Mouse (Mus musculus): ENCODE measurements around the gene Psma7.

Gene Psma7

DNA sequence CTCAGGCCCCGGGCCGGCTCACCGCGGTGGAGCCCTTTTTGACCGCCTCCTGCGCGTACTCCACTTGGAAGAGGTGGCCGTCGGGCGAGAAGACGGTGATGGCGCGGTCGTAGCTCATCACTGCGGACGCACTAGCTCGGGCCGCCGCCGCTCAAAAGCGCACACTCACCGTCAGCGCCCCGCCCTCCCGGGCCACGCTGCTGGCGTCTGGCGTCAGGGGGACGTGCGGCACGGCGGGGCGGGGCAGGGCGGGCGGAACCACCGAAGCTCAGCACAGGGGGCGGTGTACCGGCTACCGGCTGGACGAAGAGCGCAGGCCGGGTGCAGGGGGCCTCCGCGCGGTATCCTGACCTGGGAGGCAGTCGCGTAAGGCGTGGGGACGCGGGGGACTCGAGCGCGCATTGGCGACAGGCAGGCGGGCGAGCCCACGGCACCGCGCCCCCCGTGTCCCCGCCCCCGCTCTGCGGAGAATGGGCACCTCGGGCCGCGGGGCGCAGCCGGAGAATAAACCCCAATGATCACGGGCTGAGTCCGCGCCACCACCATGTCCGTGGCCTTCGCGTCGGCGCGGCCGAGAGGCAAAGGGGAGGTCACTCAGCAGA lies at the start of gene Psma7, which contains the start of gene Ss18l1:
Gene Psma7, minus strand, starts transcription at position 178 of the 602 bp plus-strand sequence.
Gene Ss18l1, plus strand, starts transcription at position 254 of the 602 bp plus-strand sequence.
- DNase-seq: peak; percentile 91 to 92

DNA sequence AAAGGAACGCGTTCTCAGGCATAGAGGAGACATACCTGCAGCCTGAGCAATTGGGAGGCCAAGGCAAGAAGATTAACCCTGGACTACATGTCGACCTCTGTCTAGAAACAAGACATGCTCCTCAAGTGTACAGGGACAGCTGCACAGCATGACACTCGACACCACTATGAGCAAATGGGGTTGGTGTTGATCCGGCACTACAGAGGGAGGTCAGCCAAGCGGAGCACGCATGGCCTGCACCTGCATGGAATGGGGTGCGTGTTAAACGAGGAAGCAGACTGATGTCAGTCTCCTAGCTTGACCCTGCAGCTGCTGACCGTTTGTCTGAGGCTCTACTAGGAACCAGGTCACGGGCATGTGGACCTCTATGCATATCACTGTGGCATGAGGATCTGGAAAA lies 48.1 kb upstream of the Psma7 start:
- DNase-seq: no peak

DNA sequence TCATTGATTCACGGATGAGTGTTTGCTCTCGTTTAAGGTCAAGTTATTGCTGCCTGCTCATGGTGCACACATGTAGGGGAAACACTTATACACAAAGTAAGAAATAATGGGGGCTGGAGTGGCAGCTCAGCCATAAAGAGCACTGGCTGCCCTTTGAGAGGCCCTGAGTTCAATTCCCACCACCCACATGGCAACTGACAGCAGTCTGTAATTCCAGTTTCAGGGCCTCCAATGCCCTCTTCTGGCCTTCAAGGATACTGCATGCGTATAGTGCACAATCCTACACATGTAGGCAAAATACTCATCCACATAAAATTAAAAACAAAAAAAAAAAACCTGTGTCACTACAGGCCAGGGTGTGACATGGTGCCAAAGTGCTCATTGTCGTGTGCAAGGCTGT lies 45.2 kb upstream of the Psma7 start:
- DNase-seq: no peak

DNA sequence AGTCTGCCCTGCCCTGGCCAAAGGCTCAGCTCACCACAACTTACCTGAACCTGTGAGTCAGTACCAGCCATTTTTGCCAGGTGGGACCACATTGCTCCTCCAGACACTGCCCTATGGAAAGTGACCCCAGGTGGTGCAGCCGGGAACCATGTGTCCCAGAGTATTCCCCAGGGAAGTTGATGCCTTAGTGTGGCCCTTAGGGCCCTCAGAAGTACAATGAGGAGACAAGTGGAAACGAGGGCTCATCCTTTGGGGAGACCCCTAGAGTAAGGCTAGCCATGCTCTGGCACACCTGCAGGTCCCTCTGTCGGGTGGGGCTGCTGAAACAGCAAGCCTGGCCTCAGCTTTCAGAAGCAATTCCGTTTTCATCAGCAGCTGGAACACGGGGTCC lies 44.4 kb upstream of the Psma7 start:
- DNase-seq: no peak

DNA sequence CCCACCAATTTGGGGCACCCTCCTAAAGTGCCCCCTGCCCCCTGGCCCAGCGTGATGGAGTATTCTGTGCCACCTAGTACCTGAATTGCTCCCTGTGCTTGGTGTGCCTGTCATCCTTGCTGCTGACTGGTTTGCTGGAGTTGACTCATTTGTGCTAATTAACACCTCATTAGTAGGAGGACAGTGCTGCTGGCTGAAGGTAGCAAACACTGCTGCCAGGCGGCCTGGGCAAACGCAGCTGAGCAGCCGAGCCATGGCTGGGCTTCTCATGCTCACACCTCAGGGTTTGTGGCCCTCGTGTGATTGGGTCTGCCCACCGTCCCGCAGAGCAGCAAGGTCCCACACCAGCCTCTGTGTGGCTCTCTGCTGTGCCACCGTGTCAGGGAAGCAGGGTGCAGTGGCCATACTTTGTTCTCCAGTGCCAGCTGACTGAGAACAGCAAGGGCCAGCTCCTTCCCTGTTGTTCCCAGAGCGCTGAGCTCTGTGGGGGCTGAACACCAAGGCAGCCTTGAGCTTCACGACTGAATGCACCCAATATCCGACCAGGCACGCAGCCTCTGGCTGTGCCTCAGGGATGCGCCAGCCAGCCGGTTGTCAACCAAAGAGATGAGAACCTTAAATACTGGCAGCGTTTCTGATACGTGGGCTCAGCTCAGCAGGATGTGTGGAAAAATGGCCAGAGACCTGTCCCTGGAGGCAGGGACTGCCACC lies 43.8 kb upstream of the Psma7 start:
- DNase-seq: no peak

DNA sequence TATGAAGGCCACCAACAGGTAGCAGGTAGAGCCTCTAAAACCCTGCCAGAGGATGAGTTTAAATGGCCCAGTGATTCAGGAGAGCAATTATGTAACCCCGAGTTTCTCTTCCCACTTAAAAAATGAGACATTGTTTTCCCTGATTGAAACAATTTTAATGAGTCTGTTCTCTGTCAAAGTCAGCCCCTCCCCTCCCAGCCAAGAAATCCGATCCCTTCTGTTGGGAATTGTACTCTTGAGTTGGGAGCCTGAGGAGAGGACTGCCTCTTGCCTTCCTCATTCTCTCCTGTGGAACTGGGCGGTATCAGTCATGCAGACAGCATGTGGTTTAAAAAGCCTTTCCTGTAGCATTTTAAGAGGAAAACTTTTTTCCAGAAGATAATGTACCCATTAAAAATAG lies 42.3 kb upstream of the Psma7 start:
- DNase-seq: no peak

DNA sequence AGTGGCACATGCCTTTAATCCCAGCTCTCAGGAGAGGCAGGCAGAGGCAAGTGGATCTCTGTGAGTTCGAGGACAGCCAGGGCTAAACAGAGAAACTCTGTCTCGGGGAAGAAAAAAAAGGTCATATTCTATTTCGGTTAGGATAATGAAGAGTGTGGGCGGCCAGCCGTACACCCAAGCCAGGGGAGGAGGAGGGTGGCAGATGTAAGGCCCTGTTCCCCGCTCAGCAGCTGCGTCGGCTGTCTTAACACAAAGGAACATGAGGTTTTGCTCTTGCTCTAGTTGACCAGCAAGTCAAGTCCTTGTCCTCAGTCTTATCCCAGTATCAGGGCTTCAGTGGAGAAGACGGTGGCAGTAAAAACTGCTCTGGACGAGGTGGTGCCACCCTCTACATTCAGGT lies 40.8 kb upstream of the Psma7 start:
- DNase-seq: no peak

DNA sequence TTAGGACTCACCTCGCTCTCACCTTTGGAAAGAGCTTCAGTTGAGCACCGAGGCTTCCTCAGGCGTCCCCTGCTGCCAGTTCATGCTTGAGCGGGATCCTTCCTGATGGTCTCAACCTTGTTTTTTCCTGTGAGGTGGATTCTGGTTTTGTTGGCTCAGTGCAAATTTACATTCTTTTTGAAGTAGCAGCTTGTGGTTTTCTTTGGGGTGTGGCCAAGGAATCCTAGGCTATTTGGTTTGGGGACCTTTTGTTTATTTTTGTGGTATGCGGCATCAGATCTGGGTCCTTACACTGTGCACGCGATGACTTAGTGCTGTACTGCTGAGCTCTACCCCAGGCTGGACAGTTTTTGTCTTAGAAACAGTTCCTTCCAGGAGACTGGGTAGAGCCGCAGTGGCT lies 38.4 kb upstream of the Psma7 start:
- no peak for DNase-seq

DNA sequence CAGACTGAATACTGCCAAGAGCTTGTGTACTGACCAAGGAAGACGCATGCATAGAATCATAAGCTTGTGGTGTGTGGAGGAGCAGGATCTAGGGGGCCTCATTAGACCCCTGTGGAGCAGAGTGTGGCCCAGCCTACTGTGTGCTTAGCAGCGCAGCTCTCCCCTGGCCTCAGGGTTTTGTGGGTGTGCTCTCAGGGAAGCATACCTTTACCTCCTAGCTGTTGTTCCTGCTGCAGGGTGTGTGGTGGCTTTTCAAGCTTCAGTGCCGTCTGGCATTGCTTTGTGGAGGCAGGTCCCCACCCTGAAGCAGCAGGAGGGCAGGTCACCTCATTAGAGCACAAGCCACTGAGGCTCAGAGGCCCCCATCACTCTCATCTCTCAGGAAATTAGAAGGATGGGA lies 35.4 kb upstream of the Psma7 start:
- DNase-seq: no peak

DNA sequence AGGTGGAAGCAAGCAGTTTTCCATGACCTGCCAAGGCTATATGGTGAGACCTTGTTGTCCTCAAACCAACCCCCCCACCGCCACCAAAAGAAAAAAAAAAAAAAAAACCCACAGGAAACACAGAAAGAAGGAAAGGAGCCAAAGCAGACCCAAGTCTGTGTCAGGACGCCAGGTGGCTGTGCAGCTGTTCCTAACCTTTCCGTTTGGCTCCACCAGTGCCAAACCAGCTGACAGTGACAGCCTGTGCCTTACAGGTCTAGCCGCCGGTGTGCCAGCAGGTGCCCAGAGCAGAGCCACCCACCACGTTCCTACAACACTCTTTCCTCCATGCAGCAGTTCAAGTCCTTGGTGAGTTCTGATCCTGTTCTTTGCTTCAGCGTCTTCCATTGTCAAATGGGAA lies 30.7 kb upstream of the Psma7 start:
- DNase-seq: no peak

DNA sequence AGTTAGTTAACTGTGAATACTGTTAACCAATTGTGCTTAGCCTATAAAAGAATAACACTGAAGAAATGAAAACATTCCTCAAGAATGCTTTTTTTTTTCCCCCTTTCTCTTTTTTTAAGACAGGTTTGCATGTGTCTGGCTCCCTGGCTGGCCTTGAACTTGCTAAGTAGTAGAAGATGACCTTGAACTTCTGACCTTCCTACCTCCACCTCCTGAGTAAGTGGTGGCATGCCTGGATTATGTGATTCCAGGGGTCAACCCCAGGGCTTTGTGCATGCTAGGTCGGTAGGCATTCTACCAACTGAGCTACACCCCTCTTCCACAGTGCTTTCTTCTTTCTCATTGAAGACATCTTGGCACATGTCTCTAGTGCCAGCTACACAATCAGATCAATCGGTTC lies 29.4 kb upstream of the Psma7 start:
- no peak for DNase-seq

DNA sequence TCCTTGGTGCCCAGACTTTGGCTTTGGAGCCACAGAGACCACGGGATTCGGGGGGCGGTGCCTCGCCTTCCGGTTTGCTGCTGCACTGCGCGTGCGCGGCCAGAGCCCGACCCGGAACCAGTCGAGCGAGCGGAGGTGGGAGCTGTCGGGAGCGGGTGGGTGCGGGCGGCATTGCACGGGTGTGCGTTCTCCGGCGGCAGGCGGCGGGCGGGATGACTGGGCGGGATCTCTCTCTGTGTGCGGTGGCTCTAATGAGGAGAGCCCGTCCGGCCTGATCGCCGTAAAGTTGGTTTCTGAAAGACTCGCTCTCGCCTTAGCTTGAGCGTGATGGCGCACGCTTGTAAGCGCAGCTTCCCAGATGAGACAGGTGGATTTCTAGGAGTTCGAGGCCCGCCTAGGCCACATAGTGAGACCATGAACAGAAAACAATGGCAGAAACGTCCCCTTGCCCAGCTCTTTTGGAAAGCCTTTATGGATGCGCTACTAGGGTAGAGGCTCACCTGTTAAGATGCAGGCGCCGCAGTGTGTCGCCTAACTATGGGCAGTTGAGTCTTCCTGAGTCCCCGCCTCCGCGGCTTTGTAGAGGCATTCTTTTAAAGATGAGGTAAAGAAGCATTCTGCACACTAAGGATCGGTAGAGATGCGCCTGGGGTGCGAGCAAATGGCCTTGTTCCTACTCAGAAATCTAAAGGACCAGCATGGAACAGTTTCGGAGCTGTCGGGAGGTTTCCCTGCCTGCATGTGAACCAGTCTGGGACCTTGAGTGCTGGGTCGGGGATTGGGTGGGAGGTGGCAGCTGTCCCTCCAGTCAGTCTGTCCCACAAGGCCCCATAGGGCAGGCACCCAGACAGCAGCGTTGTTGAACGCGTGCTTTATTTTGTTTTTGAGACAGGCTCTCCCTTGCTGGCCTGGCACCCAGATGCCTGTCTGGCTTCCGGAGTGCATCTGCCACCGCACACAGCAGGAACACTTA lies 28.5 kb upstream of the Psma7 start, which contains the start of gene Mtg2:
Gene Mtg2, plus strand, starts transcription at position 108 of the 973 bp plus-strand sequence.
- DNase-seq: peak; percentile 91

DNA sequence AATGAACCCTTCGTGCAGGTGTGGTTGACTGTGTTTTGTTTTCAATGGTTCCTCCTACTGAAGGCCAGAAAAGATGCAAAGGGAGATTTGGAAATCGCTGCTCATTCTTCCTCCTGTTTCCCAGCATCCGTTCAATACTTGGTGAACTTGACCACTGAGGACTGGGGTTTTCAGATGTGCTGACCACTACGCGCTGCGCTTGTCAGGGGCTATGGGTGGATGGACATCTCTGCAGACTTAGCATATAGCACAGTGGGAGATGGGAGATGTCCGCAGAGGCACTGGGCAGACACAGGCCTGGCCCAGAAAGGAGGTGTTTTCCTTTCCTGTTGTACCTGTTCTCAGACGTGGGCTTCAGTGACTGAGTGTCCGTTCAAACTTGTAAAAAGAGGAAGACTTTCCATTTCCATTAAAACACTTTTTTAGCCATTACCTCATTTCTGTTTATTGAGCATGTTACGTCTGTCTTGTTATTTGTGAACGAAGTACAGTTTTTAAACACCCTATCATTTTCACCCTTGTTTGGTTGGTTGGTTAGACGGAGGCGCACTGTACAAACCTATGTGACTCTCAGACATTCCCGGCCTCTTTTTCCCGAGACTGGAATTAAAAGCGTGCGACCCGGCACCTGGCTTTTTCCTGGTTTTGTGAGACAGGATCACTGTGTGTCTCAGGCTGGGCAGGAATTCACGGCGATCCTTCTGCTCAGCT lies 27.7 kb upstream of the Psma7 start:
- DNase-seq: no peak

DNA sequence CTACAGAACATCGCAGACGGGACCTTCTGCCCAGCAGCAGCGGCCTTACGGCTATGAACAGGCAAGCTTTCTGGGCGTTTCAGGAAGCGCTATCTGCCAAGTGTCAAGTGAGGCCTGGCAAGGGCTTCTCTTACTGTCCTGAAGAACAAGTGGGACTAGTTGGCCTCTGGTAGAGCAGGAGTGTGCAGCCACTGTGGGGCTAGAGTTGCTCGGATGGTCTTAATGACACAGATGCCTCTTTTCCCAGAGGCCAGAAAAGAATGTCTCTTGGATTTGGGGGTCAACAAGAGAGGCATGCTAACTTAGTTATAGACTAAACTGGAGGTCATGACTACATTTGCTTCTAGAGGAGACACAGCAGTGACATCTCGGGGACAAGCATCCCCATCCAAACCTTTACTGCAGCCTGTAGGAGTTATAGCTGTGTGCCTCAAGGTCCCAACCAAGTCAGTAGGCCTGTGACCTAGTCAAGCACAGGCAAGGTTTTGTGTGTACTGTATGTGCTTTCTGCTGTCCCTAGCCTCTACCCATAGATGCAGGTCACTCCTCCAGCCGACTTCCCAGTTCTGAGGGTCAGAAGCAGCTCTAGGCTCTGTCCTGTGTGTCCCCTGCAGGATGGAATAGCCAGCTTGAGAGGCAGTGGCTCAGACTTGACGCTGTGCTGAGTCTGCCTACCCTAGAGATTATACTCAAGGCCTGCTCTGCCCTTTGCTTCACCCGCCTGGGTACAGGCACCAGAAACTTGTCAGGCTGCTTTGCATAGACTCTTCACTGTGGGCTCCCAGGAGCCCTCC lies 21.3 kb upstream of the Psma7 start:
- no peak for DNase-seq

DNA sequence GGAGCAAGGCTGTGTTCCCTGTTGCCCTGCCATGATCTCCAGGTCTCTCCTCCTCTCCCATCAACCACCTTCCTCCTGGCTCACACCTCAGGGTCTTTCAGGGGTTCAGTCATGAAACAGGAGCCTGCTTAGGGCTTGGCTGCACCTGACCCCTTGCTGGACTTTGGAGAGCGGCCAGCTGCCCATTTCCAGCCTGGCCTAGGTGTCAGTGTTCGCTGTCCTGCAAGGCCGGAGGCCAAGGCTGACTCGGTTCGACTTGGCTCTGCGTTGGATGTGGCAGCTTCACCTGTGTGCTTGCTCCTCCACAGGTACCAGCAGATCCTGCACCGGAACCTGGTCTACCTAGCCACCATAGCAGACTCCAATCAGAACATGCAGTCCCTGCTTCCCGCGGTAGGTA lies 10.8 kb upstream of the Psma7 start:
- no peak for DNase-seq

DNA sequence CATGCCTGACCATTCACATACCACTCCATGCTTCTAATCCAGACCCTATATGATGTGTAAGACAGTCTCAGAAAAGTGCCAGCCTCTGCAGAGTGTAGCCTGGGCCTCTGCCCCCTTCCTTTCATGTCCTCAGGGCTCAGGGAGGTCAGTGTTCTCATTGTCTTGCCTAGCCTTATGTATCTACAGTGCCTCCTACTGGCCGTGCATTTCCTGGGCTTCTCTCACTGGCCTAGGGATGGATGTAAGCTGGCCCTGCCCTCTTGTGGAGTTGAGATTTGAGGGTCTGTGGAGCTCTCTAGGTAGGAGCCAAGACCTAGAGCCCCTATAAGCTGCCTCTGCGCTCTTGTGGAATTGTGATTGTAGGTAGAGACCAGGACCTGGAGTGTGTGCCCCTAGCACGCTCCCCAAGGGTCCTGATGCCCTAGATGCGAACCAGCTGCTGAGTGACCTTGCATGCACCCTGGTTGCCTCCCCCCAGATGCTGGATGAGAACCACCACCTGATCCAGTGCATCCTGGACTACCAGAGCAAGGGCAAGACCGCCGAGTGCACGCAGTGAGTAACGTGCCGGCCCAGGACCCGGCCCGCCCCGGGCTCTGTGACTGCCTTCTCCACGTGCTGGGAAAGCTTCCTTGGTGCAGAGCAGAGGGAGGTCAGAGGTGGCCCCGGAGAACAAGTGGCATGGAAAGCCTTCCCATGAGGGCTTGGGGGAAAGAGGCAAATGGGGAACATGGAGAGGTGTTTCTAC lies 9.9 kb upstream of the Psma7 start:
- peak; percentile 43 to 47 for DNase-seq

DNA sequence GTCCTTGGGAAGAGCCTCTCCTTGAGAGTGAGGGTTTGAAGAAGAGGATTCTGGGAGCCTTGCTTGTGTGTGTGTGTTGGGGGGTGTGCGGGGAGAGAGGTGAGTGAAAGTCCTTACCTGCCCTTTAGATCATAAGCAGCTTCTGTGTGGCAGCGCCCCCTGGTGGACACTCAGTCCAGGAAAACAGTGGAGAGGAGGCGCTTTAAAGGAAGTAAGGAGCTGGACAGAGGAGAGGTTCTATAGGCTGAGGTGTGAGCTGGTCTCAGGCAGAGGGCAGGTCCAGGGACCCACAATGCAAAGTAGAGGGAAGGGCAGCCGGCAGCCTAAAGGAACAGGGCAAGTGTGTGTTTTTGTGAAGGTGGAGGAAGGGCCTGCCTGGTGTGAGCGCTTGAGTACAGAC lies 8.8 kb upstream of the Psma7 start:
- peak; percentile 92 for DNase-seq

DNA sequence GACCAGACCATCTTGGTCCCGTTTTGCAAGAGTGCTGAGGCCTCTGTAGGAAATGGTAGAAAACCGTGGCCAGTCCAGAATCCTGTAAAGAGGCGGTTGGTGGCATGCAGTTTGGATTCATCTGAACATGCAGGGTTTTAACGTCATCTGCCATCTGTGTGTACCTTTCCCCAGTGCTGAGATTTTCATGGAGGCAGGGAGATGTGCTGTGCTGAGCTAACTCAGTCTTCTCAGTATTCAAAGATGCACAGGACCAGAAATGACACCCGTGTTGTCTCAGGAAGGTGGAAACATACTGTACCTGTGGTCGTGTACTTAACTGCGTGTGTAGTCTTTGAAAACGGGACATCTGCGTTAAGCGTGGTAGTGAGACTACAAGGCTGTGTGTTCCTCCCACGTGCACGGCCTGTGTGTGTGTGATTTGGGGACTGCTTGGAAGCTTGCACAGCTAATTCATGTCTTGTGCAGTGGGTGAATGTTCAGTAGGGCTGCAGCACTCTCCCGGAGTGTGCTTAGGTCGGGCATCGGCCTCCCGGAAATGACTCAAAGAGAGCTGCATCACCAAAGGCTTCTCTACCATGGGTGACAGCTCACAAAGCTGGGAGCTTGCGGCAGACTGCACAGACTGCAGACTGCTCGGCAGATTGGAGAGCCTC lies 5.9 kb upstream of the Psma7 start:
- DNase-seq: no peak

DNA sequence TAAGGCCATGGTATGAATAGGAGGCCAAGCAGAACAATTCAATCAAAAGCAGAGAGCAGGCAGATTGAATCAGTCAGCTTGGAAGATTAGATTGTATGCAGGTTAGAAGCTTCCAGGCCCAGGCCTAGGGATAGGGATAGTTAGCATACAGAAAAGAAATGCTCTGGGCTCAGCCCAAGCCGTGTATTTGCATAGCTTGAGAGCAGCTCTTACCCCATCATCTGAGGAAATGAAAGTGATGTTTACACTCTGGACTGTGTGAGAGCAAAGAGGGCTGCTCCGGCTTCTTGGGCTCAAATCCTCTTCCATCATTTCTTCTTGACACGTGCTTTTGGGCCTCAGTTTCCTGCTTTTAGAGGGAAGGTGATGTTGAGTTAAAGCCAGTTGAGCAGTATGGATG lies 5.3 kb upstream of the Psma7 start:
- no peak for DNase-seq

DNA sequence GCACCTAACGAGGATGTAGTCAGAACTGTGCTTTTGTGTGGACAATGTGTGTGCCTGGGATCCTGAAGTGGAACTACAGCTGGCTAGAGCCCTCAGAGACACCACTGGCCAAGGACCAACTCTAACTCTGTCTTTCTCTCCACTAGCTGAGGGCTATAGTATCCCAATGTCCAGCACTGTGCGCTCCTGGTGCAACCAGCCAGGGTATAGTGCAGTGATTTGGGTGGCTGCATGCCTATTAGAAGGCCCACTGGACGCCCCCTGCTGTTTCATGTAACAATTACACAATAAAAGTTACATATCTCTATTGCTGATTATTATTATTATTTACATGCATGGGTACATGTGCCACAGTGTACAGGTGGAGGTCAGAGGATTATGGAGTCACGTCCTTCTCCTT lies 3.0 kb upstream of the Psma7 start:
- peak; percentile 66 to 70 for DNase-seq

Measured in B cell, adult 2 months (primary cell).